Mouse (Mus musculus): Measurements from ENCODE around the gene Lamtor3.
"Not testable (repeated sequence)": the region's sequence is repeated elsewhere in the genome, so short reads cannot be mapped to it uniquely, and the experiment has no call there.

- TF ChIP-seq CTCF (IDR thresholded peaks at IDR 0.05; ENCODE audit: extremely low read depth, insufficient read length, insufficient replicate concordance, low read depth, low read length); POLR2A (IDR thresholded peaks at IDR 0.05; ENCODE audit: low read depth, low read length): not testable (repeated sequence)
Measured at GRCm38 (mm10) chr3:137964014-137964413, 45.7 kb downstream of the Lamtor3 start.

Data from small intestine, adult 2 months (tissue).